11 mouse cellular contexts compared by ENCODE assay signal in the genomic region with DNA sequence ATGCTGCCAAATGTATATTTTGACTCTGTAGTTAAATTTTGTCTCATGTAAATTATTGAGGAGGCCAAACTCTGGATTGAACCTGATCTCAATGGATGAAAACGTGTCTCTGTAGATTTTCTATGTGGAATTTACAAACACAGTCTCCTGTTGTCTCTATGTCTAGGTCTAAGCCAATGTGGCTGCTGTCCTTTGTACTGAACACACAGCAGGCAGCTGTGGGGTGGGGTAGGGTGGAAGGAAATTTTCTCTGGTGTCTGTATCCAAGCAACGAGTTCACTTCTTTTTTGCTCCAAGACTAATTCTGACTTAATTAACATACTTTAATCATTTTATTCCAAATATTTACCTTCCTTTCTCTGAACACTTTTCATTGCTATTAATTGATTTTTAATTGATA.
DNase-seq lines count a peak whose midpoint lies in the region; TF ChIP-seq lines count a peak whose summit lies in the region.
"Had no signal": no experiment of that assay in that cellular context is flagged by ENCODE, and none has a peak within 500 bp of the region (broad histone marks: within the 10 kb centered on the region; RNA-seq: fewer than 3 reads in every experiment).

No protein-coding gene starts in this region.

- H3K4me1 ChIP-seq in ES-E14 (ENCODE audit: control insufficient read depth in 2 of 2, insufficient read depth in 2 of 2, low read length in 2 of 2, poor library complexity in 1 of 2): no peaks in the 10 kb centered on the region
- H3K4me1 ChIP-seq in forebrain, embryonic 10.5 days: peaks cover 14% of the 10 kb centered on the region
- H3K4me1 ChIP-seq in midbrain, embryonic 10.5 days: peaks cover 15% of the 10 kb centered on the region
- H3K4me1 ChIP-seq: liver, embryonic 15.5 days had no signal

- H3K9me3 ChIP-seq in ES-E14 (ENCODE audit: control insufficient read depth, insufficient read depth, low read depth, low read length): no peaks in the 10 kb centered on the region
- no peaks in the 10 kb centered on the region for H3K9me3 ChIP-seq in forebrain, embryonic 10.5 days
- H3K9me3 ChIP-seq in midbrain, embryonic 10.5 days (replicated peaks): no peaks in the 10 kb centered on the region
- H3K9me3 ChIP-seq: liver, embryonic 15.5 days had no signal

- no peak overlapping the region for H3K27ac ChIP-seq in ES-E14 (ENCODE audit: insufficient read depth, low read depth, low read length, poor library complexity, severe bottlenecking)
- no peak overlapping the region for H3K27ac ChIP-seq in forebrain, embryonic 10.5 days
- H3K27ac ChIP-seq in midbrain, embryonic 10.5 days (replicated peaks): no peak overlapping the region
- H3K27ac ChIP-seq: liver, embryonic 15.5 days had no signal

- DNase-seq in 3T3-L1 (ENCODE audit: low read depth, low spot score) (peak; percentile 7), ES-E14 (ENCODE audit: low read depth, low spot score) (peak; percentile 6)
- DNase-seq in forebrain, embryonic 10.5 days (ENCODE audit: extremely low spot score, low spot score): peak; percentile 18
- DNase-seq in midbrain, embryonic 10.5 days (ENCODE audit: low spot score): peak; percentile 21
- no peak for DNase-seq in right cerebral cortex, postnatal 36 days (ENCODE audit: low spot score in 2 of 2)
- DNase-seq in left cerebral cortex, postnatal 10 days (ENCODE audit: extremely low spot score in 1 of 2, low spot score in 2 of 2): no peak
- no peak for DNase-seq in layer of hippocampus, postnatal 25 days (ENCODE audit: extremely low spot score in 1 of 2, low spot score in 1 of 2)
- DNase-seq: cerebellum, postnatal 10 days; heart, adult 18-20 months; kidney, adult 9 months had no signal

- no peaks in the 10 kb centered on the region for H3K36me3 ChIP-seq in ES-E14 (ENCODE audit: control insufficient read depth, insufficient read depth, low read length, poor library complexity, severe bottlenecking)
- H3K36me3 ChIP-seq in forebrain, embryonic 10.5 days (replicated peaks): no peaks in the 10 kb centered on the region
- H3K36me3 ChIP-seq in midbrain, embryonic 10.5 days: no peaks in the 10 kb centered on the region
- H3K36me3 ChIP-seq: liver, embryonic 15.5 days had no signal

- H3K4me3 ChIP-seq in ES-E14 (ENCODE audit: insufficient read depth in 1 of 2, low read depth in 1 of 2, low read length in 2 of 2, poor library complexity in 1 of 2, severe bottlenecking in 1 of 2): no peak overlapping the region
- H3K4me3 ChIP-seq in forebrain, embryonic 10.5 days: no peak overlapping the region
- no peak overlapping the region for H3K4me3 ChIP-seq in midbrain, embryonic 10.5 days
- H3K4me3 ChIP-seq: liver, embryonic 15.5 days had no signal

- 33% methylated on average over 2 of the region's 2 CpGs for WGBS in forebrain, embryonic 10.5 days
- WGBS in midbrain, embryonic 10.5 days: 34% methylated on average over 2 of the region's 2 CpGs

- in situ Hi-C loops in ES-E14 (cut with MboI; ENCODE audit: low sequenced_read_pairs in 2 of 2, unreplicated experiment in 2 of 2): no loop called here

- no peaks in the 10 kb centered on the region; the same call in 1 of the 2 replicates for H3K27me3 ChIP-seq in forebrain, embryonic 10.5 days (ENCODE audit: poor library complexity, severe bottlenecking)
- no peaks in the 10 kb centered on the region for H3K27me3 ChIP-seq in midbrain, embryonic 10.5 days (ENCODE audit: low read depth, poor library complexity, severe bottlenecking)
- H3K27me3 ChIP-seq: liver, embryonic 15.5 days had no signal

- intact Hi-C loops in left cerebral cortex, postnatal 10 days (cut with DNase I): loop anchor here (10.0 kb wide), 1 partner anchor 306 kb away; a partner anchor contains a TSS

- H3K9ac ChIP-seq in ES-E14 (ENCODE audit: insufficient read depth, low read depth, low read length, poor library complexity, severe bottlenecking): no peak overlapping the region
- H3K9ac ChIP-seq: liver, embryonic 15.5 days had no signal

TF ChIP-seq in ES-E14, 5 proteins besides CTCF, POLR2A, EP300 and RAD21:
- TF ChIP-seq ZNF384 (IDR thresholded peaks at IDR 0.05; ENCODE audit: low read depth, low read length) (no peak), CHD2 (IDR thresholded peaks at IDR 0.05; ENCODE audit: low read depth, low read length) (no peak), ZC3H11A (IDR thresholded peaks at IDR 0.05; ENCODE audit: borderline replicate concordance, low read depth, low read length) (no peak), HCFC1 (IDR thresholded peaks at IDR 0.05; ENCODE audit: borderline replicate concordance, insufficient read depth, low read length) (no peak), MAFK (IDR thresholded peaks at IDR 0.05; ENCODE audit: insufficient read depth, low read depth, low read length) (no peak)

Comparison
In these comparisons a context has a peak if more than half of its experiments do, and no peak if none do; other contexts are left out.
1. DNase-seq: peak in 3T3-L1 (single experiment), ES-E14 (single experiment), forebrain, embryonic 10.5 days (single experiment) and midbrain, embryonic 10.5 days (single experiment); none in right cerebral cortex, postnatal 36 days (0 of 2), left cerebral cortex, postnatal 10 days (0 of 2) and layer of hippocampus, postnatal 25 days (0 of 2).